Mouse (Mus musculus) lung, postnatal 4 days (tissue): Measurements from ENCODE around the gene Cplx1.

ENCODE experiments used
- DNase-seq, 2 experiments: peaks; one replicate each; pipeline ENCODE4 v3.0.0; 2021

The Cplx1 gene

DNA sequence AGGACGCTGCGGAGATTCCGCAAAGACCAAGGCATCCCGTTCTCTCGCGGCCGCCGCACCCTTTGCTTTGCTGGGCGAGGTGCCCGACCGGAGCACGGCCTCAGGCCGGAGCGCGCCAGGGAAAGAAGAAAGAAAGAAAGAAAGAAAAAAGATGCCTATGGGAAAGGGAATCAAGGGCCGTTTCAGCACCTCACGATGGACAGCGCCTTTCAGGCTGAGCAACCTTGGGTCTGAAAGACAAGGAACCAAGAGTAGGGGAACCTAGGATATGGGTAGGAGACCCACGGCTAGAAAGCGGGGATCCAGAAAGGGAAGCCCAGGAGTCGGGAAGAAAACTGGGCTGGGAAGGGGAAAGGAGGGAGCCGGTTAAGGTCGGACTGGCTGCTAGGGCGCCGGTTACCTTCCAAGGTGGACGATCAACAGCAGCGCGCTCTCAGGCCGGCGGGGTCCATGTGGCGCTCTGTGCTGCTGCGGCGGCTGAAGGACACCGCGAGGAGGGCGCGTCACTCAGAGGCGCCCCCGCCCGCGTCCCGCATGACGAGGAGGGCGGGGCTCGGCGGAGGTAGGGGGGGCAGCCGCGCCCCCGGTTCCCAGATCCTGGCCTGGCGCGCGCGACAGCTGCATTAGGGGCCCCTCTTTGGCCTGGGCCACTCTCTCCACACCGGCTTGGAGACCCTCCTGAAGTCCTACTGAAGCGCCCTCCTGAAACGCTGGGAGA, at the start of gene Cplx1:
Gene Cplx1 (minus strand): TSS at position 536 of the 718 bp plus-strand sequence.
- DNase-seq = peak; percentile 49 to 62

DNA sequence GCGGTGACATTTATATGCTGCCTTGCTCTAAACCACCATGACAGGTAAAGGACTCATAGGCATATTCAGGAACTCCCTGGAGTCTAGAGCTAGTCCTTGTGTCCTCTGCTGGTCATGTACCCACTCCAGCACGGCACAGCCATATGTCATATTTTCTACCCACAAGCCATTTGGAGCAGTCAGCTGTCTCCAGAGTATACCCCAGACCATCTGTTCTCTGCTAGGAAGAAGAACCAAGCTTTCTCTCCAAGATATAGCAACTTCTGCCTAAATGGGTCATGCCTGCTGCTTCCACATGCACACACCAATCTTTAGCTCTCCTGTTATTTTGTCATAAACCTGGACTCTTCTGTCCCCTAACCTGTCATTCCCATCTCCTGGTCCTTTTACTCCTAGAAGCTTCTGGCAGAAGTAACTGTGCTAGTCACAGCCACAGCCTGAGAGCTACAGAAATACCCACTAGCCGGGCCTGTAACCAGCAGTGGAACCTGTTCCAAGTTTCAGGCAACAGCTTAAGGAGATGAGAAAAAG, 31.6 kb upstream of the Cplx1 start:
- no peak for DNase-seq

GRCm38 (mm10) chr5:108573054-108573453, 23.2 kb upstream of the Cplx1 start:
- DNase-seq = no peak

DNA sequence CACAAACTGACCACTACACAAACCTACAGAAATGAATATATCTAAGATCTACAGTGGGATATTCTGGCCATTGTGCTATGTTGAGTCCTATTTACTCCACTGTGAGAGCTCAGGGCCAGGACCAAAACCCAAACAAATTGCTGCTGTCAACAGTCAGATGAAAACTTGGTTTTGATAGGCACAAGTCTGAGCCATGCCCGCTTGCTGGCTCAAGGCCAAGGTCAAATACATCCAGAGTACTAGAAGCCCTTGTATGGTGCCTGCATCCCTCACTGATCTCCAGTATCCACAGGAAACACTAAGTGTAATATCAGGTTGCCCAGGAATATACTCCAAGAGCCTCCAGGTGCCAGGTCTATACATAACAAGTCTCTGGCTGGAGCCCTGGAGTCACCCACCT, 21.2 kb upstream of the Cplx1 start:
- no peak for DNase-seq

- DNase-seq = no peak
Measured at GRCm38 (mm10) chr5:108567104-108567503, 17.3 kb upstream of the Cplx1 start.

- no peak for DNase-seq
Measured at GRCm38 (mm10) chr5:108566523-108566922, 16.7 kb upstream of the Cplx1 start.

DNA sequence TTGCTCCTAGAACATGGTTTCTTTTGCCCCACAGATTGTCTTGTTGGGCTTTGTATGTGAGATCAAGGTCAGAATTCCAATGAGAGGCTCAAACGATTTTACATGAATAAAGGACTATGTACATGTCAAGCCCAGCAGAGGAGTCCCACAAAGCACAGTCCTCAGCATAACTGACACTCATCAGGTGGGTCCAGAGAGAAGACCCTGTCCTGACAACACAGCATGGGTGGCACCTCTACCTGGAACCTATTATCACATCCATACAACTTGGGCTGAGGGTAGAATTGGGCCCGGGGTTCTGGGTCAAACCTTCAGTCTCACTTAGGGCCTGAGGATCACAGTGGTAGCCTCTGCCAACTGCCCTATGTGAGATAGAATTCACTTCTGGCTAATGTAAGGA, 15.6 kb upstream of the Cplx1 start:
- no peak for DNase-seq

DNA sequence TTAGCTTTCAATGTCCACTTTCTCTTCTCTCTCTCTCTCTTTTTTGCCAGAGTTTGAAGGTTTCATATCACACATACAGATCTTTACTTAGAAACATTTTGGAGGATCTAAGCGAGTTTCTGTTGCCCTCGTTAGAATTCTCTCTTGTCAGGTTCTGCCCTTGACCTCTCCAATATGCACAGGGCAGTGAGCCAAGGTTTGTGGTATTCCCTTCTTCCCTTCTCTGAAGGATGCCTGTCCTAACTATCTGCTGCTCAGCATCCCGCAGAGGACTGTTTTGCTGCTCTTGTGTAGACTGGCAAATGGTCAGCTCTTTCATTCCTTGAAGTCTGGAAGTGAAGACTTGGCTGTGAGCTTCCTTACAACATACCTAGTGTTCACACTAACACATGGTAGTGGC, 14.5 kb upstream of the Cplx1 start:
- DNase-seq = no peak

DNA sequence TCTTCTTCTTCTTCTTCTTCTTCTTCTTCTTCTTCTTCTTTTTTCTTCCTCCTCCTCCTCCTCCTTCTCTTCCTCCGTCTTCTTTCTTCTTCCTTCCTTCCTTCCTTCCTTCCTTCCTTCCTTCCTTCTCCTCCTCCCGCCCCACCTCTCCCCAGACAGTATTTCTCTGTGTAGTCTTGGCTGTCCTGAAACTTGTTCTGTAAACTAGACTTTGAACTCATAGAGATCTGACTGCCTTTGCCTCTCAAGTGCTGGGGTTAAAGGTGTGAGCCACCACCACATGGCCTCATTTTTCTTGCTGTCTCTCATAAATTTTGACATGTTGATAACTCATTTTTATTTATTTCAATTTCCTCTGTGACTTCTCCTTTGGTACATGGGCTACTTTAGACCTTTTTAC, 12.7 kb upstream of the Cplx1 start:
- DNase-seq = no peak

- DNase-seq = no peak
Measured at GRCm38 (mm10) chr5:108556986-108557385, 7.2 kb upstream of the Cplx1 start.

GRCm38 (mm10) chr5:108554041-108554440, 4.2 kb upstream of the Cplx1 start:
- no peak for DNase-seq

DNA sequence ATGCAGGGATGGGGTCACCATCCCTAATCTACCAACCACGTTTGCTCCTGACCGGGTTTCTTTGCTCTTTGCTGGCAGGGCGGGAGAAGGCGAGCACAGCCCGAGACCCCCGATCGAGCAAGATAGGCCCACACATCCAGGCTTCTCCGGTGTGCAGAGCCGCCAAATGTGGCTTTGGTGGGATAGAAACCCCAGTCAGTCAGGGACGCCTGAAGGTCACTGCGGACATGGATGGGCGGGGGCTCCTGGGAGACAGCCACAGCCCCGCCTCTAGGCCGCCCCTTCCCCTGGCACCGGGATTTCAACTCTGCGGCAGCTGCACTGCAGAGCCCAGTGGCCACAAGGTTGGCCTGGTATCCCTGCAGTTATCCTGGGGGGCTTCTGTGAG, 377 bp upstream of the Cplx1 start:
- no peak for DNase-seq

- no peak for DNase-seq
Measured at GRCm38 (mm10) chr5:108549137-108549488, 711 bp downstream of the Cplx1 start.

GRCm38 (mm10) chr5:108547636-108548035, 2.2 kb downstream of the Cplx1 start:
- DNase-seq = no peak

DNA sequence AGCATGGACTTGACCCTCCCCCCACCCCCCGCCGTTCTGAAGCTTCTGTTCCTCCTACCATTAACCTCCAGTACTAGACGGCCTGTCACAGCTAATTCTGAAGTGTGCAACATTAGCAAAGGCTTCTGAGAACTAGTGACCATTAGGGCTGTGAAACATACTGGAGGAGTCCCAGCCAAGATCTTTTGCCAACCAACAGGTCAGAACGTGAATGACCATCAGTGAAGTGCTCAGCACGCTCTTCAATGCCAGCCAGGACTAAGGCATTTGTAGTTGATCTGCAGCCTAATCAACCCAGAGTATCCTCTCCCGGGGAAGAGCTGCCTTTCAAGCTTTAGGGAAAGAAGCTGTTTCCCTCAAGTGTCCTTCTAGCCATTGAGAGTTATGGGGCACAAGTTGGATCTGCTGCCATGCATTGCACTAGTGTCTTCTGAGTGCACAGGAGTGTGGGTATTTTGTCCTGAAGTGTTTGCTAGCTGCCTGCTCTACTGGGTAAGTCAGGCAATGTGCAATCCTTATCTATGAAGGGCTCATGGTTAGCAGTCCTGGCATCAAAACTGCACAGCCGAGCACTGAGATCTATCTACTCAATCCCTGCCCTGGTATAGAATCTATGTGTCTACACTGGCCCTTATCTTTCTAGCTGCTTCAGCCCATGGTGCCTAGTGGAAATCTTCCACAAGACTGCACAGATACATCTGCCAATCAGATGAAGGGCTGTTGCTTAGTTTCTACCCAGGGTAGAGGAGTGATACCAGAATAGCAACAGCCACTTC, 6.1 kb downstream of the Cplx1 start:
- no peak for DNase-seq

GRCm38 (mm10) chr5:108534188-108534587, 15.6 kb downstream of the Cplx1 start:
- no peak for DNase-seq

GRCm38 (mm10) chr5:108522597-108522996, 27.2 kb downstream of the Cplx1 start:
- DNase-seq = no peak

- no peak for DNase-seq
Measured at GRCm38 (mm10) chr5:108521896-108522295, 27.9 kb downstream of the Cplx1 start.

DNA sequence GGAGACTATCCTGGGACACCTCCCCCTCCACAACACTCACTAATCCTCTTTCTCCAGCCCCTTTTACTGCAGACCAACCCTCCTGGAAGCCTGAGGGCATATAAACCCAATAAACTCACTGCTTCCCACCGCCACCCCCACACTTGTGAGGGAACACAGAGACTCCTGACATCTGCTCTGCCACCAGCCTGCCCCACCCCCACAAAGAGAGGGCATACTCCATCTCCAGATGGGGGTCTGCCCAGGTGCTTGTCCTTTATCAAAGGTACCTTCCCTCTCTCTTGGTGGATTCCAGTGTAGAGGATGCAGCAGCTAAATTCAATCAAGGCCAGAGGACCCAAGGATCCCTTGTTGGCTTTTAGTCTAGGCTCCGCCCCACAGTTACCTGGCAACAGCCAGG, 28.8 kb downstream of the Cplx1 start:
- DNase-seq = no peak

- DNase-seq = no peak
Measured at GRCm38 (mm10) chr5:108520153-108520552, 29.7 kb downstream of the Cplx1 start.

- DNase-seq = no peak
Measured at GRCm38 (mm10) chr5:108518951-108519350, 30.9 kb downstream of the Cplx1 start.

DNA sequence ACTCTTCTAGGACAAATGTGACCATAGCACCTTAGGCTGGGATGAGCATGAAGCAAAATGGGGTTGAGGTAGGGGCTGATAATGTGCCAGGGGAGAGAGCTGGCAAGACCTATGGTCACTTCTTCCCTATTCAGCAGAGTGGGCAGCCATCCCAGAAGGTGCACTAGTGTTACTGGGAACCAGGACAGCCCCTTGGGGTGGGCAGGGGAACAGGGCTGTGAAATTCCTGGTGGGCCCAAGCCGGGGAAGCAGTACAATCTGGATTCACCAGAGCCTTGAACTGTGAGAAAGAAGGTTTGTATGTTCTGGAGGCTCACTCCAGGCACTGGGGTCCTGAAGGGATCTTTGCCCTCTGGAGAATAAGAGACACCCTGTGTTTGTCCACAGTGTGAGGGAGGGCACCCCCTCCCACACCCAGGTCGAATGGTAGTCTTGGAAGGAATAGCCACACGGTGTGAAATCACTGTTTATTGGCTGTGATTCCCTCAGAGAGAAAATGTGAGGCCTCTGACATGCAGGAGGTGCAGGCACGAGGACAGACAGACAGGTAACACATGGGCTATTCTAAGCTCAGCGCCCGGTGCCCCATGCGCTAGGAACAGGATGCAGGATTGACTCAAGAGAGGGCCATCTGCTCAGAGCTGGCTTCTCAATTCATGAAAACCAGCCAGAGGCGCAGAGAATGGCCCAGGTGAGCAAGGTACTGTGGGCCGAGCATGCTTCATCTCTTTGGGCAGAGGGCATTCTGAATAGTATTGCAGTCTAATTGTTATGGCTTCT, 31.5 kb downstream of the Cplx1 start:
- no peak for DNase-seq

DNA sequence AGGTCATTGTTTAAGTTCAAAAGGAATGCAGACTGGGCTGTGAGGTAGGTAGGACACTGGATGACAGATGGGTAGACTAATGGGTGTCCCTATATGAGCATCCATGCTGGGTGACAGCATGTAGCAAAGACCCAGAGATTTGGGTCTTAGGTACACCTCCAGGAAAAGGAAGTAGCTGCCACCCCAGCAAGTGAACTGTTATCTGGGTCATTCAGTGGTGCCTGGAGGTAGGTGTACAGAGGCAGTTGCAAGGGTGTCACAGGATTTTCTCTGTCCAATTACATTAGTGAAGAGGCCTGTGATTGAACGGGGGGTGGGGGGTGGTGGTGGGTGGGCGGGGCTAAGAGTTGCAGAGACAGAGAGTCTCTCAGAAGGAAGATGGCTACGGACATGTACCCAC, 33.2 kb downstream of the Cplx1 start:
- no peak for DNase-seq
